Mouse (Mus musculus): Measurements from ENCODE around the gene Rtn4rl2. TPM values are rescaled to one million over a fixed set of nuclear protein-coding genes. Genes with fewer than 3 reads are reported as not detected.
A peak's percentile ranks its signal among the peaks of the same experiment; 100 is the strongest.

Gene Rtn4rl2
- polyA plus RNA-seq, 1 experiment from 2014 or later = 0.98 TPM

GRCm38 (mm10) chr2:84827283-84827920, 59.1 kb downstream of the Rtn4rl2 start:
- no peaks in the 10 kb centered on the region for H3K4me1 ChIP-seq (replicated peaks; ENCODE audit: control insufficient read depth, insufficient read depth, low read length)
- peak; percentile 39 for ATAC-seq
- no peaks in the 10 kb centered on the region for H3K9me3 ChIP-seq (ENCODE audit: control insufficient read depth)
- peak overlapping the region; percentile 71 for H3K27ac ChIP-seq (ENCODE audit: low read depth, low read length)
- H3K4me2 ChIP-seq (replicated peaks; ENCODE audit: low read depth) = peak overlapping the region; percentile 91
- WGBS = under 1% methylated on average over 29 of the region's 29 CpGs
- TF ChIP-seq CTCF (IDR thresholded peaks at IDR 0.05; ENCODE audit: low read depth) = no peak
- H3K4me3 ChIP-seq (ENCODE audit: low read depth, low read length) = peak overlapping the region; percentile 80
- H3K9ac ChIP-seq (ENCODE audit: low read depth, low read length) = peak overlapping the region; percentile 46
- no peaks in the 10 kb centered on the region for H3K27me3 ChIP-seq (replicated peaks; ENCODE audit: control insufficient read depth, insufficient read depth, low read length)
- peaks cover 14% of the 10 kb centered on the region for H3K36me3 ChIP-seq (ENCODE audit: control insufficient read depth, insufficient read depth)

- Histone ChIP-seq H3K27ac (ENCODE audit: low read depth, low read length) (peak within 1 kb of the TSS; percentile 71), H3K9ac (ENCODE audit: low read depth, low read length) (peak within 1 kb of the TSS; percentile 46), H3K36me3 (ENCODE audit: control insufficient read depth, insufficient read depth) (peaks cover 14% of the 10 kb centered on the region), H3K4me1 (replicated peaks; ENCODE audit: control insufficient read depth, insufficient read depth, low read length) (no peaks in the 10 kb centered on the region), H3K27me3 (replicated peaks; ENCODE audit: control insufficient read depth, insufficient read depth, low read length) (peaks cover under 1% of the 10 kb centered on the region; the same call in 1 of the 2 replicates), H3K9me3 (ENCODE audit: control insufficient read depth) (no peaks in the 10 kb centered on the region), H3K4me3 (ENCODE audit: low read depth, low read length) (peak within 1 kb of the TSS; percentile 80), H3K4me2 (replicated peaks; ENCODE audit: low read depth) (peak within 1 kb of the TSS; percentile 91)
- no peak for TF ChIP-seq CTCF (IDR thresholded peaks at IDR 0.05; ENCODE audit: low read depth)
- WGBS = under 1% methylated on average over 34 of the region's 34 CpGs
- ATAC-seq = peak; percentile 87
Observed at GRCm38 (mm10) chr2:84826488-84827282, 59.8 kb downstream of the Rtn4rl2 start, which contains the start of gene Timm10. Gene Timm10, plus strand, starts transcription at chr2:84826997.

GRCm38 (mm10) chr2:84823237-84823636, 63.3 kb downstream of the Rtn4rl2 start:
- Histone ChIP-seq H3K27ac (ENCODE audit: low read depth, low read length) (no peak overlapping the region), H3K36me3 (ENCODE audit: control insufficient read depth, insufficient read depth) (no peaks in the 10 kb centered on the region), H3K9ac (ENCODE audit: low read depth, low read length) (no peak overlapping the region), H3K4me2 (replicated peaks; ENCODE audit: low read depth) (no peak overlapping the region), H3K27me3 (replicated peaks; ENCODE audit: control insufficient read depth, insufficient read depth, low read length) (peaks cover 8% of the 10 kb centered on the region), H3K4me3 (ENCODE audit: low read depth, low read length) (no peak overlapping the region), H3K9me3 (ENCODE audit: control insufficient read depth) (no peaks in the 10 kb centered on the region), H3K4me1 (replicated peaks; ENCODE audit: control insufficient read depth, insufficient read depth, low read length) (no peaks in the 10 kb centered on the region)
- WGBS = 28% methylated on average over 2 of the region's 2 CpGs
- no peak for TF ChIP-seq CTCF (IDR thresholded peaks at IDR 0.05; ENCODE audit: low read depth)
- no peak for ATAC-seq

- WGBS = 39% methylated on average over 13 of the region's 13 CpGs
- H3K4me2 ChIP-seq (replicated peaks; ENCODE audit: low read depth) = 0 out of 2 replicates have a peak within 1 kb of the TSS, but pooled peaks have one; percentile 14
- no peak within 1 kb of the TSS for H3K9ac ChIP-seq (ENCODE audit: low read depth, low read length)
- peaks cover 8% of the 10 kb centered on the region for H3K27me3 ChIP-seq (replicated peaks; ENCODE audit: control insufficient read depth, insufficient read depth, low read length)
- H3K4me1 ChIP-seq (replicated peaks; ENCODE audit: control insufficient read depth, insufficient read depth, low read length) = no peaks in the 10 kb centered on the region
- no peaks in the 10 kb centered on the region for H3K9me3 ChIP-seq (ENCODE audit: control insufficient read depth)
- ATAC-seq = no peak
- H3K4me3 ChIP-seq (ENCODE audit: low read depth, low read length) = no peak within 1 kb of the TSS
- no peaks in the 10 kb centered on the region for H3K36me3 ChIP-seq (ENCODE audit: control insufficient read depth, insufficient read depth)
- H3K27ac ChIP-seq (ENCODE audit: low read depth, low read length) = no peak within 1 kb of the TSS
- TF ChIP-seq CTCF (IDR thresholded peaks at IDR 0.05; ENCODE audit: low read depth) = no peak
Observed at GRCm38 (mm10) chr2:84822552-84822951, 64.0 kb downstream of the Rtn4rl2 start, which contains the start of gene Smtnl1. Gene Smtnl1, minus strand, starts transcription at chr2:84822652.

Small RNA genes lying within 50 kb of the gene (microRNA-seq; reads per million reads assigned to microRNA genes)
- not detected for gene Gm24332

Other genes starting within 250 kb of the Rtn4rl2 start
- gene Ctnnd1, start 235.9 kb downstream of the Rtn4rl2 start, polyA plus RNA-seq (2015; fragmentation: Nextera tagmentation; extraction: Ambion mirVana) = 45.4 and 46.1 TPM in 2 replicates
- gene Btbd18, start 227.6 kb downstream of the Rtn4rl2 start, polyA plus RNA-seq (2015; fragmentation: Nextera tagmentation; extraction: Ambion mirVana) = 0.07 TPM in 1 of 2 replicates, not detected in the other
- 83.4 and 90.7 TPM in 2 replicates for gene Selenoh, start 215.9 kb downstream of the Rtn4rl2 start, polyA plus RNA-seq (2015; fragmentation: Nextera tagmentation; extraction: Ambion mirVana)
- not detected in 2 replicates for gene Gm28635, start 208.7 kb downstream of the Rtn4rl2 start, polyA plus RNA-seq (2015; fragmentation: Nextera tagmentation; extraction: Ambion mirVana)
- 20.6 and 21.0 TPM in 2 replicates for gene Med19, start 208.3 kb downstream of the Rtn4rl2 start, polyA plus RNA-seq (2015; fragmentation: Nextera tagmentation; extraction: Ambion mirVana)
- 81.7 and 85.0 TPM in 2 replicates for gene Tmx2, start 207.6 kb downstream of the Rtn4rl2 start, polyA plus RNA-seq (2015; fragmentation: Nextera tagmentation; extraction: Ambion mirVana)
- gene Zdhhc5, start 171.5 kb downstream of the Rtn4rl2 start, polyA plus RNA-seq (2015; fragmentation: Nextera tagmentation; extraction: Ambion mirVana) = 27.6 and 28.4 TPM in 2 replicates
- 18.1 and 21.8 TPM in 2 replicates for gene Clp1, start 159.4 kb downstream of the Rtn4rl2 start, polyA plus RNA-seq (2015; fragmentation: Nextera tagmentation; extraction: Ambion mirVana)
- gene Ypel4, start 152.7 kb downstream of the Rtn4rl2 start, polyA plus RNA-seq (2015; fragmentation: Nextera tagmentation; extraction: Ambion mirVana) = 1.8 and 1.9 TPM in 2 replicates
- gene Gm19426, start 143.1 kb downstream of the Rtn4rl2 start, polyA plus RNA-seq (2015; fragmentation: Nextera tagmentation; extraction: Ambion mirVana) = 2.2 and 2.5 TPM in 2 replicates
- 49.4 and 50.7 TPM in 2 replicates for gene Serping1, start 111.3 kb downstream of the Rtn4rl2 start, polyA plus RNA-seq (2015; fragmentation: Nextera tagmentation; extraction: Ambion mirVana)
- gene Ube2l6, start 87.9 kb downstream of the Rtn4rl2 start, polyA plus RNA-seq (2015; fragmentation: Nextera tagmentation; extraction: Ambion mirVana) = 115 and 117 TPM in 2 replicates
- 0.46 and 0.81 TPM in 2 replicates for gene Smtnl1, start 64.1 kb downstream of the Rtn4rl2 start, polyA plus RNA-seq (2015; fragmentation: Nextera tagmentation; extraction: Ambion mirVana)
- 51.9 and 59.2 TPM in 2 replicates for gene Timm10, start 59.7 kb downstream of the Rtn4rl2 start, polyA plus RNA-seq (2015; fragmentation: Nextera tagmentation; extraction: Ambion mirVana)
- gene Slc43a1, start 47.9 kb downstream of the Rtn4rl2 start, polyA plus RNA-seq (2015; fragmentation: Nextera tagmentation; extraction: Ambion mirVana) = 3.6 and 4.1 TPM in 2 replicates
- gene Slc43a3, start 49.9 kb upstream of the Rtn4rl2 start, polyA plus RNA-seq (2015; fragmentation: Nextera tagmentation; extraction: Ambion mirVana) = 42.5 and 48.0 TPM in 2 replicates
- not detected in 2 replicates for gene Prg2, start 93.8 kb upstream of the Rtn4rl2 start, polyA plus RNA-seq (2015; fragmentation: Nextera tagmentation; extraction: Ambion mirVana)
- not detected in 2 replicates for gene Prg3, start 101.5 kb upstream of the Rtn4rl2 start, polyA plus RNA-seq (2015; fragmentation: Nextera tagmentation; extraction: Ambion mirVana)
- gene Ssrp1, start 150.5 kb upstream of the Rtn4rl2 start, polyA plus RNA-seq (2015; fragmentation: Nextera tagmentation; extraction: Ambion mirVana) = 71.9 and 73.0 TPM in 2 replicates
- 0.18 and 0.26 TPM in 2 replicates for gene P2rx3, start 150.8 kb upstream of the Rtn4rl2 start, polyA plus RNA-seq (2015; fragmentation: Nextera tagmentation; extraction: Ambion mirVana)
- gene Tnks1bp1, start 161.3 kb upstream of the Rtn4rl2 start, polyA plus RNA-seq (2015; fragmentation: Nextera tagmentation; extraction: Ambion mirVana) = 18.0 and 19.5 TPM in 2 replicates
- 22.9 and 26.6 TPM in 2 replicates for gene Aplnr, start 249.5 kb upstream of the Rtn4rl2 start, polyA plus RNA-seq (2015; fragmentation: Nextera tagmentation; extraction: Ambion mirVana)